ENCODE assay signal across 9 mouse cellular contexts in genomic region chr17:69349014-69349531, GRCm38 (mm10). TPM values are rescaled to one million over a fixed set of nuclear protein-coding genes. Genes with fewer than 3 reads are reported as not detected.
DNase-seq lines count a peak whose midpoint lies in the region; ATAC-seq and TF ChIP-seq lines count a peak whose summit lies in the region.
"Had no signal": no experiment of that assay in that cellular context is flagged by ENCODE, and none has a peak within 500 bp of the region (broad histone marks: within the 10 kb centered on the region; RNA-seq: fewer than 3 reads in every experiment).

No protein-coding gene starts in this region.

- no peak for TF ChIP-seq POLR2A in brain, embryonic 14.5 days (IDR thresholded peaks at IDR 0.05; ENCODE audit: borderline replicate concordance, extremely low read depth, insufficient read depth, insufficient read length, poor library complexity, severe bottlenecking)

- peak; percentile 78 for ATAC-seq in forebrain, embryonic 11.5 days (replicated peaks; ENCODE audit: low FRiP score)
- peak; percentile 39; the same call in 1 of the 2 replicates for ATAC-seq in intestine, embryonic 15.5 days
- peak; percentile 77; the same call in 1 of the 2 replicates for ATAC-seq in limb, embryonic 13.5 days (ENCODE audit: low FRiP score, low read depth)
- peak; percentile 78 for ATAC-seq in neural tube, embryonic 13.5 days (ENCODE audit: low read depth)

- 27% methylated on average over 8 of the region's 8 CpGs for WGBS in forebrain, embryonic 11.5 days
- WGBS in intestine, embryonic 15.5 days = 21% methylated on average over 8 of the region's 8 CpGs
- 28% methylated on average over 8 of the region's 8 CpGs for WGBS in limb, embryonic 13.5 days
- 26% methylated on average over 8 of the region's 8 CpGs for WGBS in neural tube, embryonic 13.5 days

- no peak overlapping the region for H3K27ac ChIP-seq in forebrain, embryonic 11.5 days (ENCODE audit: low read depth, low read length)
- H3K27ac ChIP-seq in intestine, embryonic 15.5 days = no peak overlapping the region
- H3K27ac ChIP-seq in limb, embryonic 13.5 days = no peak overlapping the region
- no peak overlapping the region for H3K27ac ChIP-seq in neural tube, embryonic 13.5 days (replicated peaks)

- no peak overlapping the region for H3K9ac ChIP-seq in forebrain, embryonic 11.5 days (ENCODE audit: low read length)
- no peak overlapping the region for H3K9ac ChIP-seq in intestine, embryonic 15.5 days
- H3K9ac ChIP-seq in limb, embryonic 13.5 days = no peak overlapping the region
- no peak overlapping the region for H3K9ac ChIP-seq in neural tube, embryonic 13.5 days

- no peak overlapping the region for H3K4me3 ChIP-seq in forebrain, embryonic 11.5 days (ENCODE audit: low read depth, low read length)
- no peak overlapping the region for H3K4me3 ChIP-seq in intestine, embryonic 15.5 days (replicated peaks)
- no peak overlapping the region for H3K4me3 ChIP-seq in limb, embryonic 13.5 days
- no peak overlapping the region for H3K4me3 ChIP-seq in neural tube, embryonic 13.5 days
- H3K4me3 ChIP-seq: myocyte had no signal

- no peaks in the 10 kb centered on the region for H3K9me3 ChIP-seq in forebrain, embryonic 11.5 days (ENCODE audit: control insufficient read depth, low read length)
- no peaks in the 10 kb centered on the region for H3K9me3 ChIP-seq in intestine, embryonic 15.5 days
- H3K9me3 ChIP-seq in limb, embryonic 13.5 days = no peaks in the 10 kb centered on the region
- H3K9me3 ChIP-seq in neural tube, embryonic 13.5 days = no peaks in the 10 kb centered on the region

- H3K36me3 ChIP-seq in forebrain, embryonic 11.5 days (ENCODE audit: control insufficient read depth, insufficient read depth, low read length) = no peaks in the 10 kb centered on the region
- no peaks in the 10 kb centered on the region for H3K36me3 ChIP-seq in intestine, embryonic 15.5 days
- no peaks in the 10 kb centered on the region for H3K36me3 ChIP-seq in limb, embryonic 13.5 days
- no peaks in the 10 kb centered on the region for H3K36me3 ChIP-seq in neural tube, embryonic 13.5 days

- H3K27me3 ChIP-seq in forebrain, embryonic 11.5 days (ENCODE audit: control insufficient read depth, insufficient read depth, low read length) = no peaks in the 10 kb centered on the region
- H3K27me3 ChIP-seq in intestine, embryonic 15.5 days (replicated peaks) = no peaks in the 10 kb centered on the region
- no peaks in the 10 kb centered on the region for H3K27me3 ChIP-seq in limb, embryonic 13.5 days
- no peaks in the 10 kb centered on the region for H3K27me3 ChIP-seq in neural tube, embryonic 13.5 days

- H3K4me2 ChIP-seq in forebrain, embryonic 11.5 days (ENCODE audit: low read depth, low read length, severe bottlenecking) = no peak overlapping the region
- no peak overlapping the region for H3K4me2 ChIP-seq in intestine, embryonic 15.5 days (replicated peaks)
- H3K4me2 ChIP-seq in limb, embryonic 13.5 days (replicated peaks) = no peak overlapping the region
- peak overlapping the region; percentile 4; the same call in 1 of the 2 replicates for H3K4me2 ChIP-seq in neural tube, embryonic 13.5 days

- H3K4me1 ChIP-seq in forebrain, embryonic 11.5 days (replicated peaks; ENCODE audit: control insufficient read depth, insufficient read depth, low read length) = no peaks in the 10 kb centered on the region
- H3K4me1 ChIP-seq in intestine, embryonic 15.5 days (replicated peaks) = no peaks in the 10 kb centered on the region
- no peaks in the 10 kb centered on the region for H3K4me1 ChIP-seq in limb, embryonic 13.5 days
- H3K4me1 ChIP-seq in neural tube, embryonic 13.5 days (replicated peaks) = no peaks in the 10 kb centered on the region; the same call in 1 of the 2 replicates

- TF ChIP-seq CTCF in brain, embryonic 14.5 days (IDR thresholded peaks at IDR 0.05; ENCODE audit: borderline replicate concordance, extremely low read depth, insufficient read depth, insufficient read length) = peak; percentile 69

- peak; percentile 9 for DNase-seq in ovary, postnatal 14 days (ENCODE audit: low spot score)
- DNase-seq in ovary, postnatal 10 days (ENCODE audit: low spot score) = no peak
- DNase-seq in brain, embryonic 14.5 days (ENCODE audit: low read depth) = peak; percentile 81
- peak; percentile 56 for DNase-seq in forebrain, embryonic 11.5 days (ENCODE audit: low spot score)
- DNase-seq in natural killer cell, adult 2 months (ENCODE audit: low spot score in 2 of 2) = no peak

RNA-seq across cellular contexts. Expression of gene Zbtb14, which starts 33.8 kb away (rescaled TPM):
- polyA plus RNA-seq in brain, embryonic 14.5 days (2012; rRNA removed) = 17.5 and 23.1 TPM in 2 replicates
- 39.6 TPM in 2 replicates for polyA plus RNA-seq in forebrain, embryonic 11.5 days (2014; fragmentation: Nextera tagmentation; extraction: Ambion mirVana)
- 17.3 and 17.7 TPM in 2 replicates for polyA plus RNA-seq in intestine, embryonic 15.5 days (2015; fragmentation: Nextera tagmentation; extraction: Ambion mirVana)
- polyA plus RNA-seq in limb, embryonic 13.5 days (2015; fragmentation: Nextera tagmentation; extraction: Ambion mirVana) = 25.0 and 26.2 TPM in 2 replicates
- polyA plus RNA-seq in neural tube, embryonic 13.5 days (2015; fragmentation: Nextera tagmentation; extraction: Ambion mirVana) = 29.0 and 31.1 TPM in 2 replicates

Comparison
In these comparisons a context has a peak if more than half of its experiments do, and no peak if none do; other contexts are left out.
1. DNase-seq: peak in ovary, postnatal 14 days (single experiment), brain, embryonic 14.5 days (single experiment) and forebrain, embryonic 11.5 days (single experiment); none in ovary, postnatal 10 days (single experiment) and natural killer cell, adult 2 months (0 of 2).
2. Peak in every context shown above with its lines, with median percentiles within 50 percentile points of each other: ATAC-seq.